Mouse (Mus musculus) lung, postnatal 0 days (tissue): ENCODE data around the gene Itga3. TPM values are rescaled to one million over a fixed set of nuclear protein-coding genes. Genes with fewer than 3 reads are reported as not detected.
A peak's percentile ranks its signal among the peaks of the same experiment; 100 is the strongest.

Experiments
- ATAC-seq: fragments of 200-750 bp; cut with Nextera tagmentation; 2 replicates; pipeline ENCODE4 v1.8.0; 2017; ENCODE audit warnings: moderate library complexity
- DNase-seq: peaks from one replicate; pipeline ENCODE4 v3.0.0-alpha.2; 2016; ENCODE audit warnings: low spot score
- H3K27ac ChIP-seq: fragments of 300-500 bp; sonication (generic); 2 replicates; pipeline ENCODE4 v1.5.1; 2014; ENCODE audit warnings: antibody characterized with exemption, mild to moderate bottlenecking, low read length, mixed read lengths
- H3K27me3 ChIP-seq: fragments of 300-500 bp; sonication (generic); replicated peaks from 2 replicates; pipeline ENCODE4 v1.6.1; 2014; ENCODE audit warnings: low read length, mixed read lengths; ENCODE audit not compliant: insufficient read depth
- H3K36me3 ChIP-seq: fragments of 300-500 bp; sonication (generic); 2 replicates; pipeline ENCODE4 v1.6.1; 2014; ENCODE audit warnings: low read length, mixed read lengths; ENCODE audit not compliant: insufficient read depth
- H3K4me1 ChIP-seq: fragments of 300-500 bp; sonication (generic); 2 replicates; pipeline ENCODE4 v1.6.1; 2014; ENCODE audit warnings: antibody characterized with exemption, low read depth, low read length, mixed read lengths; ENCODE audit not compliant: insufficient read depth
- H3K4me2 ChIP-seq: fragments of 300-500 bp; sonication (generic); replicated peaks from 2 replicates; pipeline ENCODE4 v1.6.1; 2014; ENCODE audit warnings: low read depth, mild to moderate bottlenecking, low read length, moderate library complexity, mixed read lengths
- H3K4me3 ChIP-seq: fragments of 300-500 bp; sonication (generic); 2 replicates; pipeline ENCODE4 v1.5.1; 2014; ENCODE audit warnings: low read depth, low read length
- H3K9ac ChIP-seq: fragments of 300-500 bp; sonication (generic); replicated peaks from 2 replicates; pipeline ENCODE4 v1.6.1; 2014; ENCODE audit warnings: low read depth, mild to moderate bottlenecking
- H3K9me3 ChIP-seq: fragments of 300-500 bp; sonication (generic); 2 replicates; pipeline ENCODE4 v1.6.1; 2016; ENCODE audit warnings: low read length, mixed read lengths
- CTCF ChIP-seq: IDR thresholded peaks from 2 replicates; pipeline ENCODE4 v1.5.1; 2016; ENCODE audit warnings: antibody characterized with exemption, mild to moderate bottlenecking
- EP300 ChIP-seq: IDR thresholded peaks from 2 replicates; pipeline ENCODE4 v1.6.1; 2016; ENCODE audit warnings: antibody characterized with exemption, mild to moderate bottlenecking, control low read depth
- WGBS: fragments of 180-500 bp; shearing (Covaris S2); extraction: QIAGEN DNeasy Blood & Tissue Kit; methylation state at CpG from one replicate; pipeline ENCODE4 v1.1.7; 2014; 5-methylcytosine and 5-hydroxymethylcytosine counted together
- polyA plus RNA-seq: library from polyadenylated mRNA; unstranded; fragments of >200 nt; fragmentation: Nextera tagmentation; extraction: Ambion mirVana; gene quantifications from 2 replicates; pipeline ENCODE4 v1.2.1, GENCODE M21; 2015

Gene Itga3
- 44.3 and 63.1 TPM in 2 replicates for polyA plus RNA-seq

DNA sequence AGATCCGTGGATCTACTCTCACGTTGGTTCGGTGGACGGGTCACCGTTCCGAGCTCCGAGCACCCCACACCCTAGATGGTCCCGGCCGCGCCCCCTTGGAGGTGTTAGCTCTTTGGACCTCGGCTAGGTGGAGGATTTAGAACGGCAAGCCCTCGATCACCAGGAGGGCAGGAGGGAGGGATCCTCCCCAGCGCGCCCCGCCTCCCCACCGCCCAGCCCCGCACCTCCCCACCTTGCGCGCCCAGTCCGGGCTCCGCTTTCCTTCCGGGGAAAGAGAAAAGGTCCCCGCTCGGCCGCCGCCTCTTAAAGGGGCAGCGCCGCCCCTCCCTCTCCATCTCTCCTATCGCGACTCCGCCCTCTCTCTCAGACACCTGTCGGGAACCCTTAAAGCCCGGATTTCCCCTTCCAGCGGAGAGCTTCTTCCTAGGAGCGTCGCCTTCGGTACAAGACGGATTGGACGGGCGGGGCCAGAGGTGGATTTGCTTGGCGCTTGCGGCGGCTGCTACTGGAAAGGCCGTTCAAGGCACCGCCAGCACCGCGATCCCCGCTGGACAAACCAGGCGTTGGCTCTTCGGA is at the start of gene Itga3:
Gene Itga3 (minus strand): TSS at position 266 of the 576 bp plus-strand sequence.
- Histone ChIP-seq H3K9me3 (no peaks in the 10 kb centered on the region), H3K9ac (peak within 1 kb of the TSS; percentile 74), H3K4me2 (peak within 1 kb of the TSS; percentile 83), H3K27ac (peak within 1 kb of the TSS; percentile 92), H3K4me3 (peak within 1 kb of the TSS; percentile 63), H3K36me3 (no peaks in the 10 kb centered on the region), H3K4me1 (peaks cover 54% of the 10 kb centered on the region), H3K27me3 (no peaks in the 10 kb centered on the region)
- TF ChIP-seq EP300: peak; percentile 72
- no peak for TF ChIP-seq CTCF
- DNase-seq (peak; percentile 94), ATAC-seq (peak; percentile 80)
- under 1% methylated on average over 40 of the region's 51 CpGs for WGBS

- DNase-seq (no peak), ATAC-seq (no peak)
- Histone ChIP-seq H3K36me3 (no peaks in the 10 kb centered on the region), H3K9me3 (no peaks in the 10 kb centered on the region), H3K4me2 (no peak overlapping the region), H3K27ac (no peak overlapping the region), H3K4me3 (no peak overlapping the region), H3K9ac (no peak overlapping the region), H3K4me1 (peaks cover 6% of the 10 kb centered on the region; the same call in 1 of the 2 replicates), H3K27me3 (peaks cover 41% of the 10 kb centered on the region)
- no peak for TF ChIP-seq EP300
- TF ChIP-seq CTCF: no peak
- 33% methylated on average over 7 of the region's 7 CpGs for WGBS
Measured at GRCm38 (mm10) chr11:95125366-95125948, 48.9 kb upstream of the Itga3 start.

DNA sequence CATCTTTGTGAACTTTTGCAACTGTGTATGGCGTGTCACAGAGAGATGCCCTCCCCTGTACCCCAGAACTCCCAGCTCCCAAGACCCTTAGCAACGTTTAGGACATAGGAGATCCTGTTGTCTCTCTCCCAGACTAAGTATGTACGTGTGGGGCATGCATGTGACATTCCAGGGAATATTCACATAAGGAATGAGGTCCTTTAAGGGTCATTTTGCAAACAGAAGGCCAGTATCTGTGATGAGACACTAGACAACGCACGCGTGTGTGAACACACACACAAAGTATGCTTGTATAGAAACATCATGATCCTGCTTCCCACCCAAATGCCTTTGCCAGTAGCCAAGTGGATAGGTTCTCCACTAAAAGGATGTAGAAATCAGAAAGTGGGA is 45.5 kb upstream of the Itga3 start:
- Histone ChIP-seq H3K27ac (no peak overlapping the region), H3K36me3 (no peaks in the 10 kb centered on the region), H3K4me3 (no peak overlapping the region), H3K4me2 (no peak overlapping the region), H3K4me1 (peaks cover 6% of the 10 kb centered on the region; the same call in 1 of the 2 replicates), H3K27me3 (peaks cover 51% of the 10 kb centered on the region), H3K9me3 (no peaks in the 10 kb centered on the region), H3K9ac (no peak overlapping the region)
- ATAC-seq: no peak
- DNase-seq: no peak
- 62% methylated on average over 6 of the region's 6 CpGs for WGBS
- TF ChIP-seq CTCF: no peak
- no peak for TF ChIP-seq EP300

GRCm38 (mm10) chr11:95121161-95122099 is 44.8 kb upstream of the Itga3 start:
- Histone ChIP-seq H3K27ac (no peak overlapping the region), H3K9me3 (no peaks in the 10 kb centered on the region), H3K36me3 (no peaks in the 10 kb centered on the region), H3K4me2 (peak overlapping the region; percentile 58), H3K4me1 (peaks cover 5% of the 10 kb centered on the region; the same call in 1 of the 2 replicates), H3K9ac (no peak overlapping the region), H3K4me3 (peak overlapping the region; percentile 34), H3K27me3 (peaks cover 51% of the 10 kb centered on the region)
- WGBS: 2% methylated on average over 62 of the region's 63 CpGs
- no peak for TF ChIP-seq EP300
- TF ChIP-seq CTCF: no peak
- DNase-seq: no peak
- no peak for ATAC-seq

- H3K4me2 ChIP-seq: no peak overlapping the region
- H3K27ac ChIP-seq: no peak overlapping the region
- no peaks in the 10 kb centered on the region for H3K36me3 ChIP-seq
- H3K9ac ChIP-seq: no peak overlapping the region
- TF ChIP-seq EP300: no peak
- TF ChIP-seq CTCF: no peak
- DNase-seq: no peak
- H3K9me3 ChIP-seq: no peaks in the 10 kb centered on the region
- H3K27me3 ChIP-seq: peaks cover 51% of the 10 kb centered on the region
- WGBS: 3% methylated on average over 21 of the region's 21 CpGs
- no peak for ATAC-seq
- H3K4me1 ChIP-seq: peaks cover 3% of the 10 kb centered on the region; the same call in 1 of the 2 replicates
- peak overlapping the region; percentile 25; the same call in 1 of the 2 replicates for H3K4me3 ChIP-seq
Measured at GRCm38 (mm10) chr11:95120633-95121020, 44.0 kb upstream of the Itga3 start.
